Mouse (Mus musculus) kidney, postnatal 10 days (tissue): Measurements from ENCODE around the gene Sept9.
"Not testable (repeated sequence)": the region's sequence is repeated elsewhere in the genome, so short reads cannot be mapped to it uniquely, and the experiment has no call there.

Experiments
- DNase-seq: peaks from one replicate; pipeline ENCODE4 v3.0.0; 2021; ENCODE audit warnings: mixed read lengths

The Sept9 gene

GRCm38 (mm10) chr11:117331361-117332241 lies 132.1 kb downstream of the Sept9 start:
- peak; percentile 61 for DNase-seq

- DNase-seq, result peak; percentile 80
Measured at GRCm38 (mm10) chr11:117332242-117333149, 133.0 kb downstream of the Sept9 start.

GRCm38 (mm10) chr11:117333150-117333715 lies 133.8 kb downstream of the Sept9 start:
- no peak for DNase-seq

- no peak for DNase-seq
Measured at GRCm38 (mm10) chr11:117334101-117334500, 134.6 kb downstream of the Sept9 start.

GRCm38 (mm10) chr11:117335146-117335545 lies 135.7 kb downstream of the Sept9 start:
- no peak for DNase-seq

GRCm38 (mm10) chr11:117336081-117336788 lies 136.8 kb downstream of the Sept9 start:
- no peak for DNase-seq

- no peak for DNase-seq
Measured at GRCm38 (mm10) chr11:117337749-117338148, 138.3 kb downstream of the Sept9 start.

GRCm38 (mm10) chr11:117338503-117338902 lies 139.0 kb downstream of the Sept9 start:
- DNase-seq, result peak; percentile 64

GRCm38 (mm10) chr11:117339050-117339449 lies 139.6 kb downstream of the Sept9 start:
- no peak for DNase-seq

GRCm38 (mm10) chr11:117341218-117341617 lies 141.8 kb downstream of the Sept9 start:
- no peak for DNase-seq

GRCm38 (mm10) chr11:117342076-117342475 lies 142.6 kb downstream of the Sept9 start:
- no peak for DNase-seq

GRCm38 (mm10) chr11:117342490-117342889 lies 143.0 kb downstream of the Sept9 start:
- DNase-seq, result not testable (repeated sequence)

GRCm38 (mm10) chr11:117343800-117344199 lies 144.3 kb downstream of the Sept9 start:
- no peak for DNase-seq

GRCm38 (mm10) chr11:117344339-117345021 lies 145.0 kb downstream of the Sept9 start:
- no peak for DNase-seq

- DNase-seq, result peak; percentile 77
Measured at GRCm38 (mm10) chr11:117345022-117345765, 145.7 kb downstream of the Sept9 start.

GRCm38 (mm10) chr11:117347256-117347655 lies 147.8 kb downstream of the Sept9 start:
- DNase-seq, result no peak

- DNase-seq, result no peak
Measured at GRCm38 (mm10) chr11:117348429-117349103, 149.1 kb downstream of the Sept9 start.

GRCm38 (mm10) chr11:117349429-117350363 lies 150.2 kb downstream of the Sept9 start:
- DNase-seq, result peak; percentile 54
